Mouse (Mus musculus) C2C12 (cell line): ENCODE measurements around the gene Olfr222. TPM values are rescaled to one million over a fixed set of nuclear protein-coding genes. Genes with fewer than 3 reads are reported as not detected.
A peak's percentile ranks its signal among the peaks of the same experiment; 100 is the strongest.
"Not testable (repeated sequence)": the region's sequence is repeated elsewhere in the genome, so short reads cannot be mapped to it uniquely, and the experiment has no call there.

Source experiments
- H3K27me3 ChIP-seq: one replicate; pipeline ENCODE4 v1.6.1; 2011; ENCODE audit not compliant: control insufficient read depth, insufficient read depth, insufficient read length
- H3K36me3 ChIP-seq: one replicate; pipeline ENCODE4 v1.6.1; 2011; ENCODE audit not compliant: control insufficient read depth, insufficient read depth
- H3K4me3 ChIP-seq: one replicate; pipeline ENCODE4 v1.5.1; 2011; ENCODE audit warnings: mild to moderate bottlenecking, control low read depth; ENCODE audit not compliant: poor library complexity, insufficient read depth, severe bottlenecking
- H3K79me2 ChIP-seq: one replicate; pipeline ENCODE4 v1.6.1; 2011; ENCODE audit not compliant: control insufficient read depth, insufficient read depth
- H3K79me3 ChIP-seq: one replicate; pipeline ENCODE4 v1.6.1; 2011; ENCODE audit warnings: low read depth, control low read depth
- H3ac ChIP-seq: one replicate; pipeline ENCODE3; 2011; ENCODE audit warnings: low read depth; ENCODE audit not compliant: control insufficient read depth, insufficient read length
- CEBPB ChIP-seq: IDR thresholded peaks from one replicate; pipeline ENCODE4 v1.6.1; 2011; ENCODE audit warnings: low read depth, mild to moderate bottlenecking, control low read depth, moderate library complexity
- CTCF ChIP-seq: IDR thresholded peaks from one replicate; pipeline ENCODE4 v1.5.1; 2011; ENCODE audit not compliant: control insufficient read depth, insufficient read depth, insufficient read length
- FOSL1 ChIP-seq: IDR thresholded peaks from one replicate; pipeline ENCODE4 v1.8.0; 2011; ENCODE audit warnings: mild to moderate bottlenecking, low read length; ENCODE audit not compliant: poor library complexity, insufficient read depth, severe bottlenecking
- MAX ChIP-seq: IDR thresholded peaks from one replicate; pipeline ENCODE4 v1.6.1; 2011; ENCODE audit warnings: mild to moderate bottlenecking, control low read depth
- MYOD1 ChIP-seq: IDR thresholded peaks from one replicate; pipeline ENCODE4 v1.6.1; 2011; ENCODE audit warnings: low read depth; ENCODE audit not compliant: control insufficient read depth, insufficient read length
- MYOG ChIP-seq: IDR thresholded peaks from one replicate; pipeline ENCODE4 v1.6.1; 2011; ENCODE audit not compliant: control insufficient read depth, insufficient read length; ENCODE audit errors: extremely low read depth
- USF1 ChIP-seq: IDR thresholded peaks from one replicate; pipeline ENCODE4 v1.6.1; 2011; ENCODE audit warnings: low read depth, mild to moderate bottlenecking, control low read depth, moderate library complexity
- long read RNA-seq, 2 experiments: library from polyadenylated mRNA; unstranded; transcript quantifications; one replicate each; pipeline ENCODE4 v2.0.0; 2019 to 2020
- polyA plus RNA-seq: library from polyadenylated mRNA; unstranded; fragments of >200 nt; fragmentation: generic; extraction: Trizol; gene quantifications from one replicate; pipeline ENCODE4 v1.2.1, GENCODE M21; 2012; ENCODE audit warnings: missing spikeins

Olfr222 gene
- polyA plus RNA-seq, result not detected
- long read RNA-seq, experiment 1, result 0 reads
- long read RNA-seq, experiment 2, result 0 reads

DNA sequence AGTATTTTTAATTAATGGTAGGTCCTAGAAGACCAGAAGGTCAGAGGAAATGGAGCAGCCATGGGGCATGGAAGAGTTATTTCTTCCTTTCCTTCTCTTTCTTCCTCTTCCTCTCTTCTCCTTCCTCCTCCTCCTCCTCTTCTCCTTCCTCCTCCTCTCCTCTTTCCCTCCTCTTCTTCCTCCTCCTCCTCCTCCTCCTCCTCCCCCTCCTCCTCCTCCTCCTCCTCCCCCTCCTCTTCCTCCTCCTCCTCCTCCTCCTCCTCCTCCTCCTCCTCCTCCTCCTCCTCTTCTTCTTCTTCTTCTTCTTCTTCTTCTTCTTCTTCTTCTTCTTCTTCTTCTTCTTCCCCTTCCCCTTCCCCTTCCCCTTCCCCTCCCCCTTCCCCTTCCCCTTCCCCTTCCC lies at the start of gene Olfr222:
Gene Olfr222 (minus strand): TSS at position 101 of the 400 bp plus-strand sequence.
- H3K79me2 ChIP-seq, H3K4me3 ChIP-seq, H3K36me3 ChIP-seq, H3K79me3 ChIP-seq, H3ac ChIP-seq: not testable (repeated sequence)
- peaks cover 20% of the 10 kb centered on the region for H3K27me3 ChIP-seq

DNA sequence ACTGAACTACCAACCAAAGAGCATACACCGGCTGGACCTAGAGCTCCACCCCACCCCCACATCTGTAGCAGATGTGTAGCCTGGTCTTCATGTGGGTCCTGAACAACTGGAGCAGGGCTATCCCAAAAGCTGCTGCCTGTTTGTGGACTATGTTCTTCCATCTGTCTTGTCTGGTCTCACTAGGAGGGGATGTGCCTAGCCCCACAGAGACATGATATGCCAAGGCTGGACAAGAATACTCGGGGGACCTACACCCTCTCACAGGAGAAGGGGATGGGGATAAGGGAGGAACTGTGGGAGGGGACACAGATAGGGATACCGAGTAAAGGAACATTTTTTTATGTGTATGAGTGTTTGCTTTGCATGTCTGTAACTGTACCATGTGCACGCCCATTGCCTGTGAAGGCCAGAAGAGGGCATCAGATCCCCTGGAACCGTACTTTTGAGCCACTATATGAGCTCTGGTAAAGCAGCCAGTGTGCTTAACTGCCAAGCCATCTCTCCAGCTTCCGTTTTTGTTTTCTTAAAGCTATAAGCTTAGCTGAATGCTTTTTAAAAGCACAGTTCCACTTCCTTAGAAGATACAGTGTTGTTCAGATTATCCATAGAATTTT lies 48.1 kb upstream of the Olfr222 start:
- no peaks in the 10 kb centered on the region for H3K79me2 ChIP-seq
- H3K4me3 ChIP-seq, result no peak overlapping the region
- no peaks in the 10 kb centered on the region for H3K27me3 ChIP-seq
- no peaks in the 10 kb centered on the region for H3K79me3 ChIP-seq
- no peaks in the 10 kb centered on the region for H3K36me3 ChIP-seq
- H3ac ChIP-seq, result no peak overlapping the region
- TF ChIP-seq CEBPB, result no peak

DNA sequence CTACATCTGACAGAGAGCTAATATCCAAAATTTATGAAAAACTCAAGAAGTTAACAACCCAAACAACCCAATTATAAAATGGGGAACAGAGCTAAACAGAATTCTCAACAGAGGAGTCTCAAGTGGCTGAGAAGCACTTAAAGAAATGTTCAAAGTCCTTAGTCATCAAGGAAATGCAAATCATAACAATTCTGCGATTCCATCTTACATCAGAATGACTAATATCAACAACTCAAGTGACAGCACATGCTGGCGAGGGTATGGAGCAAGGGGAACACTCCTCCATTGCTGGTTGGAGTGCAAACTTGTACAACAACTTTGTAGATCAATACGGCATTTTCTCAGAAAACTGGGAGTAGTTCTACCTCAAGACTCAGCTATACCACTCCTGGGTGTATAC lies 46.2 kb upstream of the Olfr222 start:
- Histone ChIP-seq H3K27me3 (no peaks in the 10 kb centered on the region), H3K79me2 (no peaks in the 10 kb centered on the region), H3K4me3 (no peak overlapping the region), H3ac (no peak overlapping the region), H3K36me3 (no peaks in the 10 kb centered on the region), H3K79me3 (no peaks in the 10 kb centered on the region)
- TF ChIP-seq MAX (peak; percentile 52), CTCF (no peak)

DNA sequence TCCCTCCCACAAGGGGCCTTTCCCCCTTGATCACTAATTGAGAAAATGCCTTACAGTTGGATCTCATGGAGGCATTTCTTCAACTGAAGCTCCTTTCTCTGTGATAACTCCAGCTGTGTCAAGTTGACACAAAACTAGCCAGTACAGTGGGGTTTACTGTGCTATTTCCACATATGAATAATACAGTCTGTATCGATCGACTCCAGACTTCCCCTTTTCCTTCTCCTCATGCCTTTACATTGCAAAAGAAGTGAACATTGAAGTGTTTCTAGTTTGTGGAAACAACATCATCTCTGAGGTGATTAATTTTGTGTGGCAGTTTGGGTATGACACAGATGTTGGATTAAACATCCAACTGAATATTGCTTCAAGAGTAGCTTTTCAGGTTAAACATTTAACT lies 41.0 kb upstream of the Olfr222 start:
- not testable (repeated sequence) for H3K79me3 ChIP-seq, H3K27me3 ChIP-seq, H3K36me3 ChIP-seq, H3K4me3 ChIP-seq, H3ac ChIP-seq, H3K79me2 ChIP-seq

DNA sequence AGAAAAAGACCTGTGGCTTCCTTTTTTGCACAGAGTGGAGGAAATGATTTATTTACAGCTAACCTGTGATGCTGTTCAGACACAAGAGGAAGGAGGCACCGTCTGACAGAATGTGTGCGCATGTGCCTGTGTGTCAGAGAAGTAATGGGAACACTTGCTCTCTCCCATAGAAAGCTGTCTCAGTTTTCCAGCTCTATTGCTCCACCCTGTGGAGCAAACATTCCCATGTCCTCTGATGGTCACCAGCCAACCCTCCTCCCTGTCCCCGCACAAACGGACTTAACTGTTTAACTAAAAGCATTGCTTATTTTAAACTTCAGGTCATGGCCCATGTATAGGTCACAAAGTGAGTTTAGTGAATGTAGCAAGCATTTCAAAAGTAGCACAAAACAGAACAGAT lies 38.1 kb upstream of the Olfr222 start:
- Histone ChIP-seq H3K27me3 (no peaks in the 10 kb centered on the region), H3ac (no peak overlapping the region), H3K79me3 (no peaks in the 10 kb centered on the region), H3K79me2 (no peaks in the 10 kb centered on the region), H3K36me3 (no peaks in the 10 kb centered on the region), H3K4me3 (no peak overlapping the region)
- TF ChIP-seq CTCF, result no peak
- TF ChIP-seq USF1, result no peak
- TF ChIP-seq CEBPB, result no peak
- TF ChIP-seq MYOD1, result no peak
- TF ChIP-seq MAX, result no peak
- TF ChIP-seq MYOG, result no peak
- TF ChIP-seq FOSL1, result no peak

DNA sequence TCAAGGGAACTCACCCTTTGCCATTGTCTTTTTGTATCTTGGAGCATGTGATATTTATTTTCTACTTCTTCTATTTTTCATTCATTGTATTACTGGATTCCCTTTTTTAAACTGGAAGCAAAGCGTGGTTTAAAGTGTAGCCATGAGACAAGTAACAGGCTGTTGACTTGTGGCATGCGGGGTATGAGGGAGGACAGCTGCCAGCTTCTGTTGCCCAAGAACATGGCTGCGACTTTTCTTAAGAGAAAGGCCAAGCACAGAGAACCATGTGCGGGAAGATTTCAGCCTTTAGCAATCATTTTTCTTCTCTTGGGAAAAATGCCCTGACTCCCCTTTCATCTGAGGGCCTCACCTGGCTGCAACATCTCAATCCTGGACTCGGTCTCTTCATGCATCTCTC lies 35.6 kb upstream of the Olfr222 start:
- Histone ChIP-seq H3K4me3 (no peak overlapping the region), H3K79me3 (no peaks in the 10 kb centered on the region), H3K79me2 (no peaks in the 10 kb centered on the region), H3ac (no peak overlapping the region), H3K36me3 (no peaks in the 10 kb centered on the region), H3K27me3 (no peaks in the 10 kb centered on the region)
- TF ChIP-seq USF1, result no peak
- TF ChIP-seq CEBPB, result peak; percentile 52

DNA sequence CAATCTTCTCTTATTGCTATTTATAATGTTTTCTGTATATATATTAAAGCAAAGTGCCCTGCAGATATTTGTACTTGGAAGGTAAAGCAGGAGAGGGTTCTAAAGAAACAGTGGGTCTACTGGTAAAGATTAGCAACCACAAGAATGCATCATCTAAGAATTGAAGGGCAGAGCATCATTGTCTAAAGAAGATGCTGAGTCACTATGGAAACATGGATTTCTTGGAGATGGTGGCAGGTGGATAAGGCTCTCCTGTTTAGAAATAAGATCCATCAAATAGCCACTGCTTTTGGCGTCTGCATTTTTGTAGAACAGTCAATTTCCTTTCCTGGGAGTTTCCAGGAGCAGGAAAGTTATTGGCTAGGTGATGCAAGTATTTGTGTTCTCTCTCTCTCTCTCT lies 26.3 kb upstream of the Olfr222 start:
- no peaks in the 10 kb centered on the region for H3K27me3 ChIP-seq
- no peak overlapping the region for H3K4me3 ChIP-seq
- H3ac ChIP-seq, result no peak overlapping the region
- no peaks in the 10 kb centered on the region for H3K36me3 ChIP-seq
- H3K79me3 ChIP-seq, result no peaks in the 10 kb centered on the region
- H3K79me2 ChIP-seq, result no peaks in the 10 kb centered on the region
- TF ChIP-seq FOSL1 (peak; percentile 20), MYOG (no peak), MYOD1 (peak; percentile 55)
